In genomic region chr2:166564455-166564854, GRCm38 (mm10) we compare ENCODE assay signal across 9 mouse cellular contexts.
A peak's percentile ranks its signal among the peaks of the same experiment; 100 is the strongest.
DNase-seq lines count a peak whose midpoint lies in the region; ATAC-seq and TF ChIP-seq lines count a peak whose summit lies in the region.
"Had no signal": no experiment of that assay in that cellular context is flagged by ENCODE, and none has a peak within 500 bp of the region (broad histone marks: within the 10 kb centered on the region; RNA-seq: fewer than 3 reads in every experiment).

No protein-coding gene starts in this region.

- no peak overlapping the region for H3K9ac ChIP-seq in intestine, embryonic 14.5 days (ENCODE audit: low read length)
- H3K9ac ChIP-seq in liver, embryonic 13.5 days, result no peak overlapping the region; the same call in 1 of the 2 replicates
- H3K9ac ChIP-seq in stomach, embryonic 14.5 days (replicated peaks; ENCODE audit: low read depth, low read length), result no peak overlapping the region

- DNase-seq in left cerebral cortex, adult 2 months (ENCODE audit: extremely low spot score in 1 of 2, low spot score in 2 of 2), result peak; percentile 51 to 61
- no peak for DNase-seq in left cerebral cortex, adult 11 months (ENCODE audit: low spot score)
- peak; percentile 76 to 81 for DNase-seq in cerebellum, postnatal 14 days
- peak; percentile 54 to 61 for DNase-seq in frontal cortex, postnatal 25 days (ENCODE audit: low spot score in 2 of 2)
- DNase-seq in intestine, embryonic 14.5 days (ENCODE audit: low spot score), result peak; percentile 95
- peak; percentile 46 for DNase-seq in liver, embryonic 13.5 days

- no peak overlapping the region for H3K27ac ChIP-seq in left cerebral cortex, adult 2 months
- H3K27ac ChIP-seq in intestine, embryonic 14.5 days (ENCODE audit: low read depth), result no peak overlapping the region
- H3K27ac ChIP-seq in liver, embryonic 13.5 days, result no peak overlapping the region
- H3K27ac ChIP-seq in stomach, embryonic 14.5 days (ENCODE audit: low read length), result no peak overlapping the region

- no peaks in the 10 kb centered on the region for H3K9me3 ChIP-seq in intestine, embryonic 14.5 days (ENCODE audit: control insufficient read depth, low read length)
- no peaks in the 10 kb centered on the region for H3K9me3 ChIP-seq in liver, embryonic 13.5 days (replicated peaks)
- no peaks in the 10 kb centered on the region for H3K9me3 ChIP-seq in stomach, embryonic 14.5 days (ENCODE audit: control insufficient read depth, low read depth, low read length)

- TF ChIP-seq CTCF in left cerebral cortex, adult 2 months (IDR thresholded peaks at IDR 0.05), result peak; percentile 77

- H3ac ChIP-seq in myocyte (ENCODE audit: control insufficient read depth, insufficient read length), result no peak overlapping the region

- 0 out of 2 replicates have a peak, but pooled peaks cover 3% of the 10 kb centered on the region for H3K36me3 ChIP-seq in intestine, embryonic 14.5 days (ENCODE audit: control insufficient read depth, insufficient read depth, low read length)
- peaks cover 28% of the 10 kb centered on the region for H3K36me3 ChIP-seq in liver, embryonic 13.5 days
- H3K36me3 ChIP-seq in myocyte (ENCODE audit: control insufficient read depth, insufficient read depth), result no peaks in the 10 kb centered on the region
- no peaks in the 10 kb centered on the region for H3K36me3 ChIP-seq in stomach, embryonic 14.5 days (ENCODE audit: control insufficient read depth, insufficient read depth, low read length)

- H3K4me1 ChIP-seq in intestine, embryonic 14.5 days (replicated peaks; ENCODE audit: control insufficient read depth, insufficient read depth, low read length), result 0 out of 2 replicates have a peak, but pooled peaks cover 4% of the 10 kb centered on the region
- H3K4me1 ChIP-seq in liver, embryonic 13.5 days (replicated peaks), result peaks cover 8% of the 10 kb centered on the region
- no peaks in the 10 kb centered on the region for H3K4me1 ChIP-seq in stomach, embryonic 14.5 days (ENCODE audit: control insufficient read depth, insufficient read depth, low read length)

- WGBS in intestine, embryonic 14.5 days, result 3% methylated on average over 11 of the region's 11 CpGs
- WGBS in liver, embryonic 13.5 days (ENCODE audit: insufficient replicate concordance), result 8% methylated on average over 11 of the region's 11 CpGs
- 10% methylated on average over 11 of the region's 11 CpGs for WGBS in stomach, embryonic 14.5 days

- peak; percentile 21; the same call in 1 of the 2 replicates for ATAC-seq in intestine, embryonic 14.5 days (replicated peaks; ENCODE audit: low FRiP score, low TSS enrichment, low read depth)
- peak; percentile 35; the same call in 1 of the 2 replicates for ATAC-seq in liver, embryonic 13.5 days (ENCODE audit: low read depth)
- ATAC-seq in stomach, embryonic 14.5 days (ENCODE audit: insufficient number of reproducible peaks, insufficient read depth, low FRiP score, low read depth), result peak; percentile 16; the same call in 1 of the 2 replicates

- H3K79me2 ChIP-seq in myocyte (ENCODE audit: control insufficient read depth, insufficient read depth), result no peaks in the 10 kb centered on the region

- no peak for TF ChIP-seq POLR2A in myocyte (IDR thresholded peaks at IDR 0.05; ENCODE audit: insufficient read length, low read depth)

- H3K4me3 ChIP-seq in left cerebral cortex, adult 2 months, result no peak overlapping the region
- H3K4me3 ChIP-seq in intestine, embryonic 14.5 days (ENCODE audit: low read depth, low read length), result no peak overlapping the region
- H3K4me3 ChIP-seq in liver, embryonic 13.5 days (replicated peaks), result peak overlapping the region; percentile 25; the same call in 1 of the 2 replicates
- H3K4me3 ChIP-seq in myocyte, result no peak overlapping the region
- no peak overlapping the region for H3K4me3 ChIP-seq in stomach, embryonic 14.5 days (ENCODE audit: low read depth, low read length)
- H3K4me3 ChIP-seq: erythroblast, embryonic 14.5 days had no signal

- intact Hi-C loops in left cerebral cortex, adult 2 months (cut with DNase I), result loop anchor here (1.0 to 10.0 kb wide), 5 partner anchors 77 to 780 kb away; partner anchors contain the start of gene Sulf2

- no peaks in the 10 kb centered on the region for H3K27me3 ChIP-seq in intestine, embryonic 14.5 days (replicated peaks; ENCODE audit: control insufficient read depth, insufficient read depth, low read length)
- no peaks in the 10 kb centered on the region for H3K27me3 ChIP-seq in liver, embryonic 13.5 days
- no peaks in the 10 kb centered on the region for H3K27me3 ChIP-seq in myocyte (ENCODE audit: control insufficient read depth, insufficient read depth, insufficient read length)
- no peaks in the 10 kb centered on the region for H3K27me3 ChIP-seq in stomach, embryonic 14.5 days (ENCODE audit: control insufficient read depth, insufficient read depth, low read length)

- H3K4me2 ChIP-seq in intestine, embryonic 14.5 days (ENCODE audit: low read length), result peak overlapping the region; percentile 26; the same call in 1 of the 2 replicates
- peak overlapping the region; percentile 59 for H3K4me2 ChIP-seq in liver, embryonic 13.5 days
- H3K4me2 ChIP-seq in myocyte (ENCODE audit: low read depth), result peak overlapping the region; percentile 30
- peak overlapping the region; percentile 22 for H3K4me2 ChIP-seq in stomach, embryonic 14.5 days (replicated peaks; ENCODE audit: low read depth, low read length)

TF ChIP-seq in myocyte, 11 proteins besides CTCF, POLR2A, EP300 and RAD21:
- TF ChIP-seq REST (IDR thresholded peaks at IDR 0.05; ENCODE audit: insufficient read depth, insufficient read length), result no peak
- TF ChIP-seq MYOG (IDR thresholded peaks at IDR 0.05; ENCODE audit: control insufficient read depth in 1 of 3, insufficient read depth in 1 of 3, insufficient read length in 2 of 3, low read depth in 2 of 3), result no peak
